Mouse (Mus musculus): ENCODE results near the gene Unc119. TPM values are rescaled to one million over a fixed set of nuclear protein-coding genes. Genes with fewer than 3 reads are reported as not detected.
A peak's percentile ranks its signal among the peaks of the same experiment; 100 is the strongest.

Unc119 gene
- polyA plus RNA-seq, 1 experiment from 2014 or later, result 27.4 TPM

DNA sequence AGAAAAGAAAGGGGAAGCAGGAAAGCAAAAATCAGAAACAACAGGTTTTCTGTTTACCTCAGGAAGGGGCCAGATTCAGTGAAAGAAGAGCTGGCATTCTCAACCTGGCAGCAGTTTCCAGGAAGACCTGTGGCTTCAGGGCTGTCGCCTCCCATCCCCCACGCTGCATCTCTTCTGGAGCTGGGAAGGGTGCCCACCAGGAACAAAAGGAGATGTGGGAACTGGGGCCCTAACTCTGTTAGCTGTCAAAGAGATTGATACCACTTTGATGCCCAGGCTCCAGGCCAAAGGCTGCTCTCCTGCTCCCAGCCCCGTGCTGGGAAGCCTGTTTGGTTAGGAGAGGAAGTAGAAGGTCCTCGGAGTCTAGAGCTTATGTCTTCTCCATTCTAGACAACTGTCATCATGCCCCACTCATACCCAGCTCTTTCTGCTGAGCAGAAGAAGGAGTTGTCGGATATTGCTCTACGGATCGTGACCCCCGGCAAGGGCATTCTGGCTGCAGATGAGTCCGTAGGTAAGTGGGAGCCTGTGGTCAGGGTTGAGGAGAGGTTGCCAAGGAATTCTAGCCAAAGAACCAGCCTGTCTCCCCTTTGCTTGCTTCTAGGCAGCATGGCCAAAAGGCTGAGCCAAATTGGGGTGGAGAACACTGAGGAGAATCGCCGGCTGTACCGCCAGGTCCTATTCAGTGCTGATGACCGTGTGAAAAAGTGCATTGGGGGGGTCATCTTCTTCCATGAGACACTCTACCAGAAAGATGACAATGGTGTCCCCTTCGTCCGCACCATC lies 19.1 kb upstream of the Unc119 start:
- H3K9me3 ChIP-seq (replicated peaks), result no peaks in the 10 kb centered on the region
- H3K27me3 ChIP-seq, result no peaks in the 10 kb centered on the region
- ATAC-seq (ENCODE audit: insufficient read depth), result no peak
- no peak overlapping the region for H3K4me3 ChIP-seq (replicated peaks)
- H3K9ac ChIP-seq, result no peak overlapping the region
- no peak overlapping the region for H3K27ac ChIP-seq (replicated peaks)
- peaks cover 37% of the 10 kb centered on the region for H3K36me3 ChIP-seq (replicated peaks)
- WGBS (ENCODE audit: insufficient replicate concordance), result 82% methylated on average over 15 of the region's 15 CpGs
- no peak overlapping the region for H3K4me2 ChIP-seq
- peaks cover 22% of the 10 kb centered on the region for H3K4me1 ChIP-seq (replicated peaks)

GRCm38 (mm10) chr11:78324965-78325364 lies 18.3 kb upstream of the Unc119 start:
- 83% methylated on average over 12 of the region's 12 CpGs for WGBS (ENCODE audit: insufficient replicate concordance)
- H3K4me1 ChIP-seq (replicated peaks), result peaks cover 28% of the 10 kb centered on the region
- no peak overlapping the region for H3K4me3 ChIP-seq (replicated peaks)
- no peak overlapping the region for H3K4me2 ChIP-seq
- no peak overlapping the region for H3K9ac ChIP-seq
- H3K27me3 ChIP-seq, result no peaks in the 10 kb centered on the region
- no peak for ATAC-seq (ENCODE audit: insufficient read depth)
- no peak overlapping the region for H3K27ac ChIP-seq (replicated peaks)
- H3K36me3 ChIP-seq (replicated peaks), result peaks cover 29% of the 10 kb centered on the region
- no peaks in the 10 kb centered on the region for H3K9me3 ChIP-seq (replicated peaks)

GRCm38 (mm10) chr11:78327215-78327614 lies 16.1 kb upstream of the Unc119 start:
- no peak overlapping the region for H3K4me2 ChIP-seq
- no peak overlapping the region for H3K27ac ChIP-seq (replicated peaks)
- peaks cover 7% of the 10 kb centered on the region for H3K36me3 ChIP-seq (replicated peaks)
- H3K27me3 ChIP-seq, result no peaks in the 10 kb centered on the region
- no peak overlapping the region for H3K9ac ChIP-seq
- 86% methylated on average over 4 of the region's 4 CpGs for WGBS (ENCODE audit: insufficient replicate concordance)
- H3K4me3 ChIP-seq (replicated peaks), result no peak overlapping the region
- ATAC-seq (ENCODE audit: insufficient read depth), result no peak
- H3K4me1 ChIP-seq (replicated peaks), result peaks cover 28% of the 10 kb centered on the region
- no peaks in the 10 kb centered on the region for H3K9me3 ChIP-seq (replicated peaks)

DNA sequence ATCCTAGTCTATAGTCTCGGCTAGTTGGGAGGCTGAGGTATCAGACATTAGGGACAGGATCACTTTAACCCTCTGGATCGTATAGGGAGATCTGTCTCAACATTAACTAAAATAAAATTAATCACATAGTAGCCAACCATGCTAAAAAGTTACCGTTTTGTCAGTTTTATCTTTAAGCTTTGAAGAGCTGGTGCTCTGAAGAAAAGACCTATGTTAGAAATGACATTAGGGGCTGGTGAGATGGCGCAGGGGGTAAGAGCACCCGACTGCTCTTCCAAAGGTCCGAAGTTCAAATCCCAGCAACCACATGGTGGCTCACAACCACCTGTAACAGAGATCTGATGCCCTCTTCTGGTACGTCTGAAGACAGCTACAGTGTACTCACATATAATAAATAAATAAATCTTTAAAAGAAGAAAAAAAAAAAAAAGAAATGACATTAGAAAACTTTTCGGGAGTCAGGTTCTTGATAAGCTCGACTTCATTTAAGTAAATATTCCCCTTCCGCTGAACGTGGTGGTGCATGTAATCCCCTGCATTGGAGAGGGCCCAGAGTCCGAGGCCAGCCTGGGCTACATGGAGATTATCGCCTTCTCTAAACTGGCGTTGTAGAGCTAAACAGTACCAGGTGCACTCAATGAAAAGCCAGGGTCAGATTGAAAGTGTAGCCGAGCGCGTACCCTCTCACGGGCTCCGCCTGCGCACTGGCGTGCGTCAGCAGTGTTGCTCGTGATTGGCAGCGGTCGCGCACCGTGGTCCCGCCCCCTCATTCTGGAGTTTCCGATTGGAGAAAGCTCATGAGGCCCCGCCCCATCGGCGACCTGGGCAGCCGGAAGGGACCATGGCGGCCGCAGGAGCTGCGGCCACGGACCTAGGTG lies 15.4 kb upstream of the Unc119 start, which contains the start of gene Pigs:
Pigs (plus strand) TSS at position 782 of the 878 bp plus-strand sequence.
- Histone ChIP-seq H3K9me3 (replicated peaks) (no peaks in the 10 kb centered on the region), H3K4me2 (peak within 1 kb of the TSS; percentile 95), H3K27me3 (no peaks in the 10 kb centered on the region), H3K9ac (peak within 1 kb of the TSS; percentile 81), H3K4me1 (replicated peaks) (peaks cover 22% of the 10 kb centered on the region), H3K27ac (replicated peaks) (peak within 1 kb of the TSS; percentile 70), H3K4me3 (replicated peaks) (peak within 1 kb of the TSS; percentile 84), H3K36me3 (replicated peaks) (peaks cover 4% of the 10 kb centered on the region)
- WGBS (ENCODE audit: insufficient replicate concordance), result 9% methylated on average over 37 of the region's 37 CpGs
- peak; percentile 93 for ATAC-seq (ENCODE audit: insufficient read depth)

DNA sequence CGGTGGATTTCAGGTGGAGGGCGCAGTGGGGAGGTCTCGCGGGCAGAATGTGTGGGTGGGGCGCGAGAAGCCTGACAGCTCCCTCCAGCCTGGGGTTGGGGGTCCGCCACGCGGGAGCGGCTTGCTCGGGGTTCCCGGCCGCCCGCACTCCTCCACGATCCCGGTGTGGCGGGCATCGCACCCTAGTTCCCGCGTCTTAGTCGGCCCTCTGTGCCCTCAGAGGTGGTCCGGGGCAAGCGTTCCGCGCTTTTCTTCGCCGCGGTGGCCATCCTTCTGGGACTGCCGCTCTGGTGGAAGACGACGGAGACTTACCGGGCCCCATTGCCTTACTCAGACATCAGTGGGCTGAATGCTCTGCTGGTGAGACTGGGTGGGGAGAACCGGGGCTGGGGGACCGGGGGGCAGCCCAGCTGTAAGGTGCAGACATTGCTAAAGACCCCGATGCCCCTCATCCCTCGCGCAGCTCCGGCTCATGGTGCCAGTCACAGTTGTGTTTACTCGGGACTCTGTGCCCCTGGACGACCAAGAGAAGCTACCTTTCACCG lies 14.7 kb upstream of the Unc119 start:
- H3K4me2 ChIP-seq, result peak overlapping the region; percentile 95
- WGBS (ENCODE audit: insufficient replicate concordance), result under 1% methylated on average over 41 of the region's 41 CpGs
- H3K9ac ChIP-seq, result peak overlapping the region; percentile 81
- peak; percentile 69 for ATAC-seq (ENCODE audit: insufficient read depth)
- peak overlapping the region; percentile 58; the same call in 1 of the 2 replicates for H3K27ac ChIP-seq (replicated peaks)
- H3K36me3 ChIP-seq (replicated peaks), result peaks cover 11% of the 10 kb centered on the region; the same call in 1 of the 2 replicates
- H3K4me3 ChIP-seq (replicated peaks), result peak overlapping the region; percentile 84
- H3K9me3 ChIP-seq (replicated peaks), result no peaks in the 10 kb centered on the region
- no peaks in the 10 kb centered on the region for H3K27me3 ChIP-seq
- peaks cover 15% of the 10 kb centered on the region for H3K4me1 ChIP-seq (replicated peaks)

GRCm38 (mm10) chr11:78332676-78333075 lies 10.6 kb upstream of the Unc119 start:
- Histone ChIP-seq H3K4me3 (replicated peaks) (no peak overlapping the region), H3K27ac (replicated peaks) (no peak overlapping the region), H3K27me3 (no peaks in the 10 kb centered on the region), H3K9me3 (replicated peaks) (no peaks in the 10 kb centered on the region), H3K4me2 (no peak overlapping the region), H3K4me1 (replicated peaks) (peaks cover 13% of the 10 kb centered on the region), H3K36me3 (replicated peaks) (peaks cover 45% of the 10 kb centered on the region), H3K9ac (no peak overlapping the region)
- WGBS (ENCODE audit: insufficient replicate concordance), result 85% methylated on average over 12 of the region's 12 CpGs
- no peak for ATAC-seq (ENCODE audit: insufficient read depth)

- H3K4me2 ChIP-seq, result no peak overlapping the region
- peaks cover 8% of the 10 kb centered on the region for H3K4me1 ChIP-seq (replicated peaks)
- ATAC-seq (ENCODE audit: insufficient read depth), result no peak
- peaks cover 53% of the 10 kb centered on the region for H3K36me3 ChIP-seq (replicated peaks)
- 76% methylated on average over 5 of the region's 5 CpGs for WGBS (ENCODE audit: insufficient replicate concordance)
- no peaks in the 10 kb centered on the region for H3K27me3 ChIP-seq
- H3K27ac ChIP-seq (replicated peaks), result no peak overlapping the region
- no peak overlapping the region for H3K4me3 ChIP-seq (replicated peaks)
- no peaks in the 10 kb centered on the region for H3K9me3 ChIP-seq (replicated peaks)
- no peak overlapping the region for H3K9ac ChIP-seq
Observed at GRCm38 (mm10) chr11:78333992-78334391, 9.3 kb upstream of the Unc119 start.

GRCm38 (mm10) chr11:78337040-78337439 lies 6.2 kb upstream of the Unc119 start:
- H3K36me3 ChIP-seq (replicated peaks), result peaks cover 69% of the 10 kb centered on the region

DNA sequence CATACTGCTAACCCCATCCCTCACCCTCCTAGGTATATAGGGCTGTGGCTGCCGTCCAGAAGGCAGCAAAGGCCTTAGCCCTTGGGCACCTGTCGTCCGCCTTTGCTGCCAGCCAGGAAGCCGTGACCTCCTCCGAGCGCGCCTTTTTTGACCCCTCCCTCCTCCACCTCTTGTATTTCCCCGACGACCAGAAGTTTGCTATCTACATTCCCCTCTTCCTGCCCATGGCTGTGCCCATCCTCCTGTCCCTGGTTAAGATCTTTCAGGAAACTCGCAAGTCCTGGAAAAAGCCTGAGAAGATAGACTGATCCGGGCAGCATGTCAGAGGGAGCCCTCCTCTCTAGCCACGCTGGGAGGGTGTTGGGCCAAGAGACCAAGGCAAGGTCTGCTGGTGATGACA lies 1.6 kb upstream of the Unc119 start:
- H3K36me3 ChIP-seq (replicated peaks), result peaks cover 31% of the 10 kb centered on the region
- no peaks in the 10 kb centered on the region for H3K9me3 ChIP-seq (replicated peaks)
- H3K9ac ChIP-seq, result no peak overlapping the region
- 68% methylated on average over 12 of the region's 12 CpGs for WGBS (ENCODE audit: insufficient replicate concordance)
- no peak for ATAC-seq (ENCODE audit: insufficient read depth)
- no peak overlapping the region for H3K4me3 ChIP-seq (replicated peaks)
- H3K4me1 ChIP-seq (replicated peaks), result peaks cover 44% of the 10 kb centered on the region
- no peak overlapping the region for H3K27ac ChIP-seq (replicated peaks)
- H3K4me2 ChIP-seq, result no peak overlapping the region
- H3K27me3 ChIP-seq, result no peaks in the 10 kb centered on the region

More at GRCm38 (mm10) chr11:78337040-78337439, 6.2 kb upstream of the Unc119 start:
- Histone ChIP-seq H3K9ac (no peak overlapping the region), H3K4me1 (replicated peaks) (0 out of 2 replicates have a peak, but pooled peaks cover 3% of the 10 kb centered on the region), H3K27me3 (no peaks in the 10 kb centered on the region), H3K4me2 (no peak overlapping the region), H3K27ac (replicated peaks) (no peak overlapping the region), H3K4me3 (replicated peaks) (no peak overlapping the region), H3K9me3 (replicated peaks) (no peaks in the 10 kb centered on the region)
- ATAC-seq (ENCODE audit: insufficient read depth), result no peak
- 84% methylated on average over 8 of the region's 8 CpGs for WGBS (ENCODE audit: insufficient replicate concordance)

DNA sequence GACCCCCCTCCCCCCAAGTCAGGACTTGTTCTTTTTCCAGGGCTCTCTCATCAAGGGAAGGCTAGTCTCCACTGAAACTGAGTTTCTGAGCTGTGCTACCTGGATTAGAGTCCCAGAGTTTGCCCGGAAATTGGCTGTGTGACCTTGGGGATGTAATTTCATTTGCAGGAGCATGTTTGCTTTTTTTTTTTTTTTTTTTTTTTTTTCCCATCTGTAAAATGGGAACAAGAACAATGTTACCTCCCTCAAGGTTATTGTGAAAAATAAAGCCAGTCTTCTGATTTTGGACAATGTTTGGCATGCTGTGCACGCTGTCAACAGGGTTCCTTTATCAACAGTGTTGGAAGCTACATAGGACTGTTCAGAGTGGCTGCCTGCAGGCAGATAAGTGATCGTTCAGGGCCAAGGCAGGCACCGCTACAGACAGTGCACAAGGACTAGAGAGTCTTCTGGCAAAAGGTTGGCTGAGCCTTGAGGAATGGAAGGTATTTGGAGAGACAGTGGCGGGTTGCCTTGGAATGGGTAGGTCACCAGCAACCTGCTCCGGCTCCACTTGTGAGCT lies 1.1 kb downstream of the Unc119 start:
- peak overlapping the region; percentile 100 for H3K4me2 ChIP-seq
- peak overlapping the region; percentile 84 for H3K4me3 ChIP-seq (replicated peaks)
- H3K4me1 ChIP-seq (replicated peaks), result peaks cover 68% of the 10 kb centered on the region
- H3K9ac ChIP-seq, result peak overlapping the region; percentile 84
- H3K27me3 ChIP-seq, result no peaks in the 10 kb centered on the region
- peak; percentile 80 for ATAC-seq (ENCODE audit: insufficient read depth)
- H3K27ac ChIP-seq (replicated peaks), result peak overlapping the region; percentile 89
- 30% methylated on average over 6 of the region's 6 CpGs for WGBS (ENCODE audit: insufficient replicate concordance)
- peaks cover 28% of the 10 kb centered on the region for H3K36me3 ChIP-seq (replicated peaks)
- H3K9me3 ChIP-seq (replicated peaks), result no peaks in the 10 kb centered on the region

All from liver, embryonic 15.5 days (tissue).